Mouse (Mus musculus) cortical plate, adult 2 months (tissue): ENCODE measurements around the gene Casz1.

Experiments
- CTCF ChIP-seq: fragments of 200-500 bp; IDR thresholded peaks from 2 replicates; pipeline ENCODE4 v1.5.1; 2011; ENCODE audit warnings: mild to moderate bottlenecking, control low read depth, low read length; ENCODE audit not compliant: insufficient read depth; ENCODE audit errors: extremely low read depth
- POLR2A ChIP-seq: fragments of 200-500 bp; IDR thresholded peaks from 2 replicates; pipeline ENCODE4 v1.6.1; 2011; ENCODE audit warnings: mild to moderate bottlenecking, low read length, control low read depth; ENCODE audit not compliant: insufficient read depth; ENCODE audit errors: extremely low read depth

DNA sequence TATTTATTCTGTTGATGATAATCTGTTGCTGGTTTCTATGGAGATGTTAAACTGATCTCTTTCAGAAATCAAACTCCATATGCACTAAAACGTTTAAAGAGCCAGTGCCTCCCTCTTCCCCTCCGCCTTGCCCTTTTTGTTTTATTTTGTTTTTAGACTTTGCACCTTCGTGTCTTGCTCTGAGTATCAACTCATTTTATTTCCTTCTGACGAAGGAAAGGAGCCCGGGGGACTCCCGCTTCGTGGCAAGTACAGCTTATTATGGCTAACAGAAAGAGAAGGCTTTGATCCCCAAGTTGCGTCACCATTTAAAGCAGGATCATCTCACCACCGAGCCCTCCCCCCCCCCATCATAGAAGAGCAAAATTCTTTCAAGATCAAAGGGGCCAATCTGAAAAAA is 3.2 kb downstream of the Casz1 start:
- TF ChIP-seq POLR2A (no peak), CTCF (no peak)
